Mouse (Mus musculus) central nervous system, embryonic 18 days (tissue): Measurements from ENCODE around the gene Tram2. TPM values are rescaled to one million over a fixed set of nuclear protein-coding genes. Genes with fewer than 3 reads are reported as not detected.

Source experiments
- polyA plus RNA-seq: library from polyadenylated mRNA; depleted of rRNA; stranded (reverse); fragments of >200 nt; gene quantifications from 2 replicates; pipeline ENCODE4 v1.2.3, GENCODE M21; 2012; rRNA removed

Tram2 gene
- 2.7 and 2.8 TPM in 2 replicates for polyA plus RNA-seq

DNA sequence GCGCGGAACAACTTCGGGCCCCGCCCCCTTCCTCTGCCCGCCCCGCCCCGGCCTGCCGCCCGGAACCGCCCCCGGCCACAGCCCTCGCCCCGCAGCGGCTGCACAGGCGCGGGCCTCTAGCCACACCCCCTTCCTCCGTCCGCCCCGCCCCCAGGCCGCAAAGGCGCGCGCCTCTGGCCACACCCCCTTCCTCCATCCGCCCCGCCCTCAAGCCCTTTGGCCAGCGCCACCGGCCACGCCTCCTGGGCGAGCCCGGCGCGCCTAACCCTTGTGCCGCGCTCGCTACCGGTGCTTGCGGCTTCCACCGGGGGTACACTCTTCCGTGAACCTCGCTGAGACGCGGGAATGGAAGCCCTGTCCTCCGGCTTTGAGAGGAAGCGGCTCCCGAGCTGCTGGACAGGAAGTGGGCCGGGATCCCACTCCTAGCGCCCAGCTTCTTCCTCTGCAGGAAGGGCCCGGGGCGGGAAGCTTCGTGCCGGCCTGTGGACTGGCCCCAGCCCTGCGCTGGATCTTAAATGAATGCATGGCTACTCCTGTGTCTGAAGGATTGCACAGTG is at the start of gene Tram2:
Gene Tram2 (minus strand): TSS at position 13 of the 557 bp plus-strand sequence.

GRCm38 (mm10) chr1:20951300-20951763 is 127.7 kb downstream of the Tram2 start, which contains the start of gene Efhc1:
Gene Efhc1 (plus strand): TSS chr1:20951626.

Other genes starting within 250 kb of the Tram2 start
- gene Paqr8, start 188.6 kb downstream of the Tram2 start, polyA plus RNA-seq, result 19.7 and 23.0 TPM in 2 replicates
- gene Efhc1, start 127.6 kb downstream of the Tram2 start, polyA plus RNA-seq, result 1.3 and 2.4 TPM in 2 replicates
- 15.7 and 18.5 TPM in 2 replicates for gene Tmem14a, start 139.3 kb upstream of the Tram2 start, polyA plus RNA-seq
- gene Gsta3, start 161.4 kb upstream of the Tram2 start, polyA plus RNA-seq, result 0.76 and 0.98 TPM in 2 replicates